Mouse (Mus musculus): ENCODE data around the gene Pcbd1.

DNA sequence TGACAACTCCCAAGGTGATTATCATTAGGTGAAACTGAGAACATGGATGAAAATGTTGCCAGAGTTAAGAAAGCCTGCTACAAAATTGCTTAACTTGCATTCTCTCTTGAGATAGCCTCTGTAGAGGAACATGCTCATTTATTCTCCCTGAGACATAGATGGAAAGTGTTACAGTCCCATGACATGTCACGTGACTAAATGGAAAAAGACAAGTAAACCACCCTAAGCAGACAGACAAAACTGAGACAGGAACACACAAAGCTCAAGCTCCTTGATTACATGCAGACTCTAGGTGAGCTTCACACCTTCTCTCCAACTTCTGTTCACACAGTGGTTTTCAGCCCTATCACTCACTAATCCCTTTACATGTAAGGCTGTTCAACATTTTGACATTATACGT, 54.2 kb downstream of the Pcbd1 start:
- TF ChIP-seq POLR2A (IDR thresholded peaks at IDR 0.05; ENCODE audit: control insufficient read depth, low read depth, low read length) = no peak
- TF ChIP-seq CTCF (IDR thresholded peaks at IDR 0.05; ENCODE audit: control insufficient read depth, insufficient read depth, insufficient replicate concordance, low read depth, low read length) = no peak

Data from testis, adult 2 months (tissue).